8 mouse cellular contexts compared by ENCODE assay signal in genomic region chr4:150706793-150707724, GRCm38 (mm10). TPM values are rescaled to one million over a fixed set of nuclear protein-coding genes. Genes with fewer than 3 reads are reported as not detected.
DNase-seq lines count a peak whose midpoint lies in the region; ATAC-seq and TF ChIP-seq lines count a peak whose summit lies in the region.

No protein-coding gene starts in this region.

- no peaks in the 10 kb centered on the region for H3K9me3 ChIP-seq in E14TG2a.4 (ENCODE audit: low read length)
- H3K9me3 ChIP-seq in liver, embryonic 13.5 days (replicated peaks) = no peaks in the 10 kb centered on the region

- H3K27me3 ChIP-seq in E14TG2a.4 (ENCODE audit: insufficient read depth, low read length) = peaks cover 24% of the 10 kb centered on the region
- no peaks in the 10 kb centered on the region for H3K27me3 ChIP-seq in liver, embryonic 13.5 days
- no peaks in the 10 kb centered on the region for H3K27me3 ChIP-seq in thymus, adult 2 months (ENCODE audit: control insufficient read depth, insufficient read depth, low read length)

- no peaks in the 10 kb centered on the region for H3K36me3 ChIP-seq in E14TG2a.4 (ENCODE audit: insufficient read depth, low read length)
- no peaks in the 10 kb centered on the region for H3K36me3 ChIP-seq in liver, embryonic 13.5 days
- H3K36me3 ChIP-seq in thymus, adult 2 months (ENCODE audit: control insufficient read depth, insufficient read depth, low read length) = no peaks in the 10 kb centered on the region

- 47% methylated on average over 19 of the region's 19 CpGs for WGBS in liver, embryonic 13.5 days (ENCODE audit: insufficient replicate concordance)
- 84% methylated on average over 19 of the region's 19 CpGs for WGBS in thymus, adult 2 months

- no peak for TF ChIP-seq CTCF in E14TG2a.4 (conservative IDR thresholded peaks at IDR 0.05; ENCODE audit: low read length)
- TF ChIP-seq CTCF in thymus, adult 2 months (IDR thresholded peaks at IDR 0.05; ENCODE audit: borderline replicate concordance, control insufficient read depth, extremely low read depth, insufficient read depth, low read length, poor library complexity) = no peak

- peak overlapping the region; percentile 61 for H3K27ac ChIP-seq in liver, embryonic 13.5 days
- no peak overlapping the region for H3K27ac ChIP-seq in thymus, adult 2 months (ENCODE audit: control insufficient read depth, insufficient read depth, low read length)

- DNase-seq in adrenal gland, postnatal 25 days = peak; percentile 60
- DNase-seq in heart, postnatal 25 days (ENCODE audit: low spot score) = peak; percentile 81
- no peak for DNase-seq in liver, embryonic 13.5 days
- DNase-seq in natural killer cell, adult 2 months (ENCODE audit: low spot score in 2 of 2) = no peak
- DNase-seq in thymus, adult 2 months = no peak

- H3K4me2 ChIP-seq in liver, embryonic 13.5 days = no peak overlapping the region

- peak; percentile 57 for ATAC-seq in liver, embryonic 13.5 days (ENCODE audit: low read depth)
- ATAC-seq in monocyte, adult 5-6 weeks (replicated peaks; ENCODE audit: insufficient number of reproducible peaks, low FRiP score, low TSS enrichment, poor library complexity, severe bottlenecking) = no peak
- no peak for ATAC-seq in inflammation-experienced regulatory T-cells, adult 6 months

- H3K4me1 ChIP-seq in E14TG2a.4 (replicated peaks; ENCODE audit: low read depth, low read length) = peaks cover 20% of the 10 kb centered on the region; the same call in 1 of the 2 replicates
- H3K4me1 ChIP-seq in liver, embryonic 13.5 days (replicated peaks) = peaks cover 24% of the 10 kb centered on the region
- H3K4me1 ChIP-seq in thymus, adult 2 months (replicated peaks; ENCODE audit: control insufficient read depth, insufficient read depth, low read length) = no peaks in the 10 kb centered on the region

- H3K9ac ChIP-seq in liver, embryonic 13.5 days = no peak overlapping the region

- intact Hi-C loops in heart, postnatal 25 days (cut with DNase I) = loop anchor here (5.0 kb wide), 1 partner anchor 140 kb away; no protein-coding TSS in a partner anchor

- 0 out of 2 replicates have a peak overlapping the region, but pooled peaks have one; percentile 20 for H3K4me3 ChIP-seq in E14TG2a.4 (replicated peaks; ENCODE audit: low read length)
- H3K4me3 ChIP-seq in liver, embryonic 13.5 days (replicated peaks) = no peak overlapping the region
- H3K4me3 ChIP-seq in thymus, adult 2 months (ENCODE audit: control insufficient read depth, insufficient read depth, low read length) = no peak overlapping the region

- TF ChIP-seq POLR2A in thymus, adult 2 months (IDR thresholded peaks at IDR 0.05; ENCODE audit: control insufficient read depth, extremely low read depth, insufficient read depth, low read length, poor library complexity) = no peak

RNA-seq across cellular contexts. Expression of gene Slc45a1, which starts 55.1 kb away (rescaled TPM):
- total RNA-seq in adrenal gland, postnatal 25 days (2021) = 0.46 and 0.67 TPM in 2 replicates
- not detected for total RNA-seq in heart, postnatal 25 days (2021)
- not detected in 2 replicates for polyA plus RNA-seq in liver, embryonic 13.5 days (2015; fragmentation: Nextera tagmentation; extraction: Ambion mirVana)
- 0.03 TPM in 1 of 2 replicates, not detected in the other for polyA plus RNA-seq in thymus, adult 2 months (2012; rRNA removed)
- total RNA-seq in monocyte, adult 5-6 weeks (2017) = not detected in 3 replicates
- polyA plus RNA-seq in inflammation-experienced regulatory T-cells, adult 6 months (2017; shearing (Covaris generic)) = under 1 TPM in 1 of 3 experiments, not detected in 2; 0.15 TPM

Comparison
In these comparisons a context has a peak if more than half of its experiments do, and no peak if none do; other contexts are left out.
1. DNase-seq: peak in adrenal gland, postnatal 25 days (single experiment) and heart, postnatal 25 days (single experiment); none in liver, embryonic 13.5 days (single experiment), natural killer cell, adult 2 months (0 of 2) and thymus, adult 2 months (single experiment).